Mouse (Mus musculus): ENCODE results near the gene Dok1.

- no peak for TF ChIP-seq CTCF (IDR thresholded peaks at IDR 0.05; ENCODE audit: low read depth, low read length)
- TF ChIP-seq POLR2A (IDR thresholded peaks at IDR 0.05; ENCODE audit: insufficient read depth, low read length) = no peak
Observed at GRCm38 (mm10) chr6:83069488-83070246, 36.4 kb upstream of the Dok1 start.
